Mouse (Mus musculus) brain, embryonic 14.5 days (tissue): ENCODE data around the gene Fam102b.

Source experiments
- CTCF ChIP-seq: fragments of 200-500 bp; IDR thresholded peaks from 2 replicates; pipeline ENCODE4 v1.5.1; 2012; ENCODE audit warnings: inconsistent platforms, mild to moderate bottlenecking, moderate library complexity, borderline replicate concordance; ENCODE audit not compliant: insufficient read depth, insufficient read length; ENCODE audit errors: extremely low read depth
- POLR2A ChIP-seq: fragments of 200-500 bp; IDR thresholded peaks from 2 replicates; pipeline ENCODE4 v1.6.1; 2012; ENCODE audit warnings: mild to moderate bottlenecking, inconsistent platforms, borderline replicate concordance; ENCODE audit not compliant: poor library complexity, insufficient read depth, insufficient read length, severe bottlenecking; ENCODE audit errors: extremely low read depth

DNA sequence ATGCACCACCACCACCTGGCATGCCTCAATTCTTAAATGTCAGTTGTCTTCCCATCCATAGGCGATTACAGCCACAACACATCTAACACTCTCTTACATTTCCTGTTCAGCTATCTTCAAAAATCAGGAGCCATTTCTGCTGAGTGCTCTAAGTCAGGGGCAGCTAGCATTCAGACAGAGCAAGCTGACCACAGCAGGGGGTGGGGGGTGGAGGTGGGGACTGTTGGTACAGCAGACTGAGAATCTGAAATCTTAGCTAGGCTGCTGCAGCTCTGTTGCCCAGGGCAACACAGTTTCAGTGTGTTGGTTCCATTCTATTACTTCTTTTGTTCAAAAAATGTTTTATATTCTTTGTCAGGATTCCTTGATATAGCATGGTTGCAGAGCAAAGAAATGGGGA, 40.9 kb downstream of the Fam102b start:
- TF ChIP-seq CTCF (no peak), POLR2A (no peak)
